Mouse (Mus musculus): ENCODE data around the gene Nmb. TPM values are rescaled to one million over a fixed set of nuclear protein-coding genes. Genes with fewer than 3 reads are reported as not detected.

Nmb gene
- polyA plus RNA-seq, 1 experiment from 2014 or later: 7.6 TPM

- Histone ChIP-seq H3K9me3 (no peaks in the 10 kb centered on the region), H3K27ac (no peak overlapping the region), H3K27me3 (no peaks in the 10 kb centered on the region), H3K4me3 (replicated peaks) (no peak overlapping the region), H3K4me2 (no peak overlapping the region), H3K9ac (replicated peaks) (no peak overlapping the region), H3K36me3 (peaks cover 78% of the 10 kb centered on the region), H3K4me1 (replicated peaks) (no peaks in the 10 kb centered on the region)
- WGBS: 88% methylated on average over 2 of the region's 2 CpGs
- ATAC-seq (ENCODE audit: insufficient number of reproducible peaks, insufficient read depth, low FRiP score, low TSS enrichment, low read depth): no peak
Measured at GRCm38 (mm10) chr7:80923165-80923564, 18.3 kb upstream of the Nmb start.

- Histone ChIP-seq H3K36me3 (peaks cover 84% of the 10 kb centered on the region), H3K4me1 (replicated peaks) (no peaks in the 10 kb centered on the region), H3K4me2 (no peak overlapping the region), H3K27me3 (no peaks in the 10 kb centered on the region), H3K4me3 (replicated peaks) (no peak overlapping the region), H3K9ac (replicated peaks) (no peak overlapping the region), H3K27ac (no peak overlapping the region), H3K9me3 (no peaks in the 10 kb centered on the region)
- ATAC-seq (ENCODE audit: insufficient number of reproducible peaks, insufficient read depth, low FRiP score, low TSS enrichment, low read depth): no peak
- WGBS: 83% methylated on average over 5 of the region's 5 CpGs
Measured at GRCm38 (mm10) chr7:80919647-80920008, 14.8 kb upstream of the Nmb start.

GRCm38 (mm10) chr7:80918982-80919646 is 14.2 kb upstream of the Nmb start:
- Histone ChIP-seq H3K36me3 (peaks cover 84% of the 10 kb centered on the region), H3K27ac (no peak overlapping the region), H3K4me1 (replicated peaks) (no peaks in the 10 kb centered on the region), H3K9ac (replicated peaks) (no peak overlapping the region), H3K4me3 (replicated peaks) (no peak overlapping the region), H3K27me3 (no peaks in the 10 kb centered on the region), H3K4me2 (no peak overlapping the region), H3K9me3 (no peaks in the 10 kb centered on the region)
- WGBS: 83% methylated on average over 8 of the region's 8 CpGs
- no peak for ATAC-seq (ENCODE audit: insufficient number of reproducible peaks, insufficient read depth, low FRiP score, low TSS enrichment, low read depth)

GRCm38 (mm10) chr7:80917916-80918465 is 13.1 kb upstream of the Nmb start:
- Histone ChIP-seq H3K9me3 (no peaks in the 10 kb centered on the region), H3K4me2 (no peak overlapping the region), H3K36me3 (peaks cover 89% of the 10 kb centered on the region), H3K9ac (replicated peaks) (no peak overlapping the region), H3K4me3 (replicated peaks) (no peak overlapping the region), H3K27ac (no peak overlapping the region), H3K4me1 (replicated peaks) (no peaks in the 10 kb centered on the region), H3K27me3 (no peaks in the 10 kb centered on the region)
- ATAC-seq (ENCODE audit: insufficient number of reproducible peaks, insufficient read depth, low FRiP score, low TSS enrichment, low read depth): no peak
- WGBS: 84% methylated on average over 4 of the region's 4 CpGs

- 80% methylated on average over 8 of the region's 8 CpGs for WGBS
- Histone ChIP-seq H3K9me3 (no peaks in the 10 kb centered on the region), H3K27me3 (no peaks in the 10 kb centered on the region), H3K4me1 (replicated peaks) (no peaks in the 10 kb centered on the region), H3K36me3 (peaks cover 96% of the 10 kb centered on the region), H3K4me3 (replicated peaks) (no peak overlapping the region), H3K27ac (no peak overlapping the region), H3K4me2 (no peak overlapping the region), H3K9ac (replicated peaks) (no peak overlapping the region)
- ATAC-seq (ENCODE audit: insufficient number of reproducible peaks, insufficient read depth, low FRiP score, low TSS enrichment, low read depth): no peak
Measured at GRCm38 (mm10) chr7:80912496-80912895, 7.6 kb upstream of the Nmb start.

GRCm38 (mm10) chr7:80911053-80911452 is 6.2 kb upstream of the Nmb start:
- H3K36me3 ChIP-seq: peaks cover 92% of the 10 kb centered on the region
- no peak overlapping the region for H3K4me3 ChIP-seq (replicated peaks)
- no peaks in the 10 kb centered on the region for H3K4me1 ChIP-seq (replicated peaks)
- H3K9ac ChIP-seq (replicated peaks): no peak overlapping the region
- no peak for ATAC-seq (ENCODE audit: insufficient number of reproducible peaks, insufficient read depth, low FRiP score, low TSS enrichment, low read depth)
- H3K9me3 ChIP-seq: no peaks in the 10 kb centered on the region
- H3K27me3 ChIP-seq: no peaks in the 10 kb centered on the region
- H3K27ac ChIP-seq: no peak overlapping the region
- H3K4me2 ChIP-seq: no peak overlapping the region
- 76% methylated on average over 7 of the region's 7 CpGs for WGBS

GRCm38 (mm10) chr7:80903625-80904422 is 1.1 kb downstream of the Nmb start:
- Histone ChIP-seq H3K36me3 (peaks cover 30% of the 10 kb centered on the region), H3K9me3 (no peaks in the 10 kb centered on the region), H3K4me3 (replicated peaks) (peak overlapping the region; percentile 49; the same call in 1 of the 2 replicates), H3K9ac (replicated peaks) (no peak overlapping the region), H3K27me3 (no peaks in the 10 kb centered on the region), H3K4me1 (replicated peaks) (peaks cover 17% of the 10 kb centered on the region), H3K27ac (no peak overlapping the region), H3K4me2 (peak overlapping the region; percentile 91)
- 86% methylated on average over 11 of the region's 11 CpGs for WGBS
- no peak for ATAC-seq (ENCODE audit: insufficient number of reproducible peaks, insufficient read depth, low FRiP score, low TSS enrichment, low read depth)

GRCm38 (mm10) chr7:80901541-80902274 is 3.2 kb downstream of the Nmb start:
- Histone ChIP-seq H3K4me2 (peak overlapping the region; percentile 76), H3K36me3 (peaks cover 28% of the 10 kb centered on the region), H3K9me3 (no peaks in the 10 kb centered on the region), H3K9ac (replicated peaks) (peak overlapping the region; percentile 63), H3K4me3 (replicated peaks) (peak overlapping the region; percentile 67), H3K4me1 (replicated peaks) (peaks cover 17% of the 10 kb centered on the region), H3K27ac (peak overlapping the region; percentile 74), H3K27me3 (no peaks in the 10 kb centered on the region)
- 32% methylated on average over 15 of the region's 15 CpGs for WGBS
- no peak for ATAC-seq (ENCODE audit: insufficient number of reproducible peaks, insufficient read depth, low FRiP score, low TSS enrichment, low read depth)

GRCm38 (mm10) chr7:80900944-80901501 is 3.9 kb downstream of the Nmb start, which contains the start of gene Wdr73:
Gene Wdr73 (minus strand): TSS chr7:80901269.
- peaks cover 17% of the 10 kb centered on the region for H3K4me1 ChIP-seq (replicated peaks)
- no peaks in the 10 kb centered on the region for H3K9me3 ChIP-seq
- peak within 1 kb of the TSS; percentile 74 for H3K27ac ChIP-seq
- H3K9ac ChIP-seq (replicated peaks): peak within 1 kb of the TSS; percentile 63
- H3K4me2 ChIP-seq: peak within 1 kb of the TSS; percentile 76
- H3K27me3 ChIP-seq: no peaks in the 10 kb centered on the region
- peak; percentile 93 for ATAC-seq (ENCODE audit: insufficient number of reproducible peaks, insufficient read depth, low FRiP score, low TSS enrichment, low read depth)
- H3K4me3 ChIP-seq (replicated peaks): peak within 1 kb of the TSS; percentile 67
- H3K36me3 ChIP-seq: peaks cover 32% of the 10 kb centered on the region
- WGBS: under 1% methylated on average over 36 of the region's 36 CpGs

GRCm38 (mm10) chr7:80897721-80898120 is 7.2 kb downstream of the Nmb start:
- ATAC-seq (ENCODE audit: insufficient number of reproducible peaks, insufficient read depth, low FRiP score, low TSS enrichment, low read depth): no peak
- H3K36me3 ChIP-seq: peaks cover 57% of the 10 kb centered on the region
- H3K9me3 ChIP-seq: no peaks in the 10 kb centered on the region
- H3K4me2 ChIP-seq: no peak overlapping the region
- H3K27ac ChIP-seq: no peak overlapping the region
- no peaks in the 10 kb centered on the region for H3K27me3 ChIP-seq
- peaks cover 9% of the 10 kb centered on the region for H3K4me1 ChIP-seq (replicated peaks)
- H3K9ac ChIP-seq (replicated peaks): no peak overlapping the region
- H3K4me3 ChIP-seq (replicated peaks): no peak overlapping the region
- 92% methylated on average over 4 of the region's 4 CpGs for WGBS

- no peak overlapping the region for H3K4me2 ChIP-seq
- H3K27ac ChIP-seq: no peak overlapping the region
- H3K4me3 ChIP-seq (replicated peaks): no peak overlapping the region
- WGBS: 87% methylated on average over 7 of the region's 7 CpGs
- peaks cover 9% of the 10 kb centered on the region for H3K4me1 ChIP-seq (replicated peaks)
- H3K9ac ChIP-seq (replicated peaks): no peak overlapping the region
- no peaks in the 10 kb centered on the region for H3K27me3 ChIP-seq
- no peak for ATAC-seq (ENCODE audit: insufficient number of reproducible peaks, insufficient read depth, low FRiP score, low TSS enrichment, low read depth)
- peaks cover 63% of the 10 kb centered on the region for H3K36me3 ChIP-seq
- no peaks in the 10 kb centered on the region for H3K9me3 ChIP-seq
Measured at GRCm38 (mm10) chr7:80897134-80897533, 7.7 kb downstream of the Nmb start.

All from limb, embryonic 12.5 days (tissue).